Mouse (Mus musculus): Measurements from ENCODE around the gene Zbtb39.

The Zbtb39 gene

GRCm38 (mm10) chr10:127739083-127739660 lies at the start of gene Zbtb39:
Gene Zbtb39 (plus strand): TSS chr10:127739538.
- DNase-seq, result peak; percentile 90

- no peak for DNase-seq
Observed at GRCm38 (mm10) chr10:127691053-127691452, 48.3 kb upstream of the Zbtb39 start.

- DNase-seq, result peak; percentile 22
Observed at GRCm38 (mm10) chr10:127694636-127695035, 44.7 kb upstream of the Zbtb39 start.

GRCm38 (mm10) chr10:127695775-127696174 lies 43.6 kb upstream of the Zbtb39 start:
- DNase-seq, result no peak

GRCm38 (mm10) chr10:127698966-127699365 lies 40.4 kb upstream of the Zbtb39 start:
- DNase-seq, result no peak

- DNase-seq, result peak; percentile 8
Observed at GRCm38 (mm10) chr10:127703299-127703698, 36.0 kb upstream of the Zbtb39 start.

GRCm38 (mm10) chr10:127704293-127704692 lies 35.0 kb upstream of the Zbtb39 start:
- no peak for DNase-seq

- DNase-seq, result no peak
Observed at GRCm38 (mm10) chr10:127704766-127705220, 34.5 kb upstream of the Zbtb39 start, which contains the start of gene Myo1a. Gene Myo1a (plus strand): TSS chr10:127705170.

GRCm38 (mm10) chr10:127705783-127706182 lies 33.6 kb upstream of the Zbtb39 start:
- DNase-seq, result no peak

GRCm38 (mm10) chr10:127707721-127708120 lies 31.6 kb upstream of the Zbtb39 start:
- DNase-seq, result peak; percentile 68

GRCm38 (mm10) chr10:127708850-127709370 lies 30.4 kb upstream of the Zbtb39 start:
- no peak for DNase-seq

- DNase-seq, result no peak
Observed at GRCm38 (mm10) chr10:127710331-127710730, 29.0 kb upstream of the Zbtb39 start.

- no peak for DNase-seq
Observed at GRCm38 (mm10) chr10:127712736-127713135, 26.6 kb upstream of the Zbtb39 start.

GRCm38 (mm10) chr10:127721671-127722418 lies 17.5 kb upstream of the Zbtb39 start:
- no peak for DNase-seq

- DNase-seq, result no peak
Observed at GRCm38 (mm10) chr10:127724178-127724577, 15.2 kb upstream of the Zbtb39 start, which contains the start of gene Tac2. Gene Tac2 (plus strand): TSS chr10:127724478.

- no peak for DNase-seq
Observed at GRCm38 (mm10) chr10:127725136-127725535, 14.2 kb upstream of the Zbtb39 start.

GRCm38 (mm10) chr10:127728437-127728836 lies 10.9 kb upstream of the Zbtb39 start:
- no peak for DNase-seq

- DNase-seq, result no peak
Observed at GRCm38 (mm10) chr10:127730285-127730932, 8.9 kb upstream of the Zbtb39 start.

- no peak for DNase-seq
Observed at GRCm38 (mm10) chr10:127730933-127731310, 8.4 kb upstream of the Zbtb39 start.

- no peak for DNase-seq
Observed at GRCm38 (mm10) chr10:127731397-127731796, 7.9 kb upstream of the Zbtb39 start.

GRCm38 (mm10) chr10:127734434-127734833 lies 4.9 kb upstream of the Zbtb39 start:
- DNase-seq, result no peak

GRCm38 (mm10) chr10:127736266-127736665 lies 3.1 kb upstream of the Zbtb39 start:
- DNase-seq, result no peak

GRCm38 (mm10) chr10:127736916-127737315 lies 2.4 kb upstream of the Zbtb39 start:
- no peak for DNase-seq
